Mouse (Mus musculus): ENCODE measurements around the gene Pip5k1b. TPM values are rescaled to one million over a fixed set of nuclear protein-coding genes. Genes with fewer than 3 reads are reported as not detected.

The Pip5k1b gene
- 4.6 and 6.3 TPM in 2 replicates for polyA plus RNA-seq (2012; rRNA removed)

DNA sequence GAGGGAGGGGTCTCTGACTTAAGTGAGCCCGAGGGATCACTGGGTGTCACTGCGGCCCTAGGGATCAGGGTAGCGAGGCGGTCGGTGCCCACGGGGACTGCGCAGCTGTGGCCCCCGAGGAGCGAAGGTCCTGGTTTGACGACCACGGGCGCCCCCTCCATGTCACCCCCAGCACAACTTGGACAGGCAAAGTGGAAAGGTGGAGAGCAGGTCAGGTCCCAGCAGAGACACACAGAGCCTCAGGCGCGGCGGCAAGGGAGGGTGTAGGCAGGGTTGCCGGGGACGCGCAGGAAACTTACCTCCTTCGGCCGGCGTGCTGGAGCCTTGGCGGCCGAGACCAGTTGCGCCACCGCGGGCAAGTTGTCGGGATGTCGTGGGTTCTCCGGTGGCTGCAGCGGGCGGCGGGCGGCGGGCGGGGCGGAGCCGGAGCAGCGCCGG lies at the start of gene Pip5k1b:
TSS of gene Pip5k1b (minus strand) at position 407 of the 438 bp plus-strand sequence.

DNA sequence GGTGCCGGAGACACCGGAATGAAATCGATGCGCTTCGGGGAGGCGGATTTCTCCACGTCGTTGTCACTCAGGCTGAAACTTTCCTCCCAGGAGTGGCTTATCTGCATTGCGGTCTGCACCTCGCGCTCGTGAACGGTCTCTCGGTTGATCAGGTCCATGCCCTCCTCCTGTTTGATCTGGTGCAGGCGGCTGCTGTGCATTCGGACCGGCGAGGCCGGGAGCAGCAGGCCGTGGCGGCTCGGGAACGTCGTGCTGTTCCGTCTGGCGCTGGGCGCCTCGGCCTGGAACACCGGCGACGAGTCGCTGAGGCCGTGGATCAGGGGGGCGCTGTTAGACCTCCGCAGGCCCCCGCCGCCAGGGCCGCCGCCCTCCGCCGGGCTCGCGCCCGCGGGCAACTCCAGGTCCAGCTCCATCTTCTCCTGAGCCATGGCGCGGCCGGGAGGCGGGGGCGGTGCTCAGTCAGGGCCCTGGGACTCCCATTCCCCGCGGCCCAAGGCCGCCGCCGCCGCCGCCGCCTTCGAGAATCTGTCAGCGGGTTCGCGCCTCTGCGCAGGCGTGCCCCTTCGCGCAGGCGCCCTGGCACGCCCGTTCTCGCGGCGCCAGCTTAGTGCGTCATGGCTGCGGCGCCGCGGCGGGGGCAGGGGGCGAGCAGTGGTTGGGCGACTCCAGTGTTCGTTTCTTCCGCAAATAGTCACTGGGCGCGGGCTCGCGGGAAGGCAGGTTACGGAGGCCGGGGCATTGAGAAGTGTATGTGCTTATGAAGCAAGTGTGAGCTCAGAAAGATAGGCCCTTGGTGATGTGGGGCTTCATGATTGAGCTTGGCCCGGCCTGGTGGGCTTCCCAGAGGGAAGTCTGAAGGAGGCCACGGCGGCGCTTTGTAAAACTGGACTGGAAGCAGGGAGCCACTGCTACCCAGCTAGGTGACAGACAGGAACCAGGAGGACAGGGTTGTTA lies 78.5 kb downstream of the Pip5k1b start, which contains the start of gene Fam122a:
TSS of gene Fam122a (minus strand) at position 428 of the 954 bp plus-strand sequence.

DNA sequence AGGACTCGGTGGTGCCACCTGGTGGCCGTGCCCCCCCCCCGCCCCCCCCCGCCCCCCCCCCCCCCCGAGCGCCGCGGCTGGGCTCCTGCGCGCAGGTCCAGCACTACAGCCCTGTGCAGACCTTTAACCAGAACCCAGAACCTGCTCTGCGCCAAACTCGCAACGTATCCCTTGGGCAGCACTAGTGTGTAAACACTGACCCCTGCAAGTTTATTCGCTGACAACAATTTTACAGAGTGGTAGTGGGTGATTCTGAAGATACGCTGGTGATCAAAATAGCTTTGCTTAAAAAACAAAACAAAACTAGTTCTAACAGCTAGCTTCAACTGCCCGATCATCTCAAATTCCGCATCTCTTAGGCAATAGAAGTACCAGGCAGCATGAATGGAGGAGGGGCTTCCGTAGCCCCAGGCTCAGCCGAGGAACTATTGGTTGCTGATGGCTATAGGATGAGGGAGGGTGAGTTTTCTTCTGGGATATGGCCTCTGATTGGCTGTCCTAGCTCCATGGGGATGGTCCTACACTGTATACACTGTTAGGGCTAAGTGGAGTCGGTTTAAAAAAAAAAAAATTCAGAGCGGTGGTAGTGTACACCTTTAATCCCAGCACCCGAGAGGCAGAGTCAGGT lies 275.0 kb downstream of the Pip5k1b start, which contains the start of gene Fxn:
TSS of gene Fxn (minus strand) at position 5 of the 628 bp plus-strand sequence.

Other genes starting within 250 kb of the Pip5k1b start
- 43.2 and 57.5 TPM in 2 replicates for gene Fam122a, start 78.5 kb downstream of the Pip5k1b start, polyA plus RNA-seq (2012; rRNA removed)
- gene Tmem252, start 118.1 kb upstream of the Pip5k1b start, polyA plus RNA-seq (2012; rRNA removed) = 0.51 and 0.54 TPM in 2 replicates